Mouse (Mus musculus): Measurements from ENCODE around the gene Lrp1.

The Lrp1 gene

GRCm38 (mm10) chr10:127555703-127556102 lies 65.2 kb downstream of the Lrp1 start:
- no peak for DNase-seq (ENCODE audit: low spot score)

GRCm38 (mm10) chr10:127549892-127550291 lies 71.1 kb downstream of the Lrp1 start:
- no peak for DNase-seq (ENCODE audit: low spot score)

GRCm38 (mm10) chr10:127548236-127548635 lies 72.7 kb downstream of the Lrp1 start:
- no peak for DNase-seq (ENCODE audit: low spot score)

GRCm38 (mm10) chr10:127546505-127546904 lies 74.4 kb downstream of the Lrp1 start:
- DNase-seq (ENCODE audit: low spot score): no peak

- no peak for DNase-seq (ENCODE audit: low spot score)
Observed at GRCm38 (mm10) chr10:127544375-127544774, 76.6 kb downstream of the Lrp1 start.

GRCm38 (mm10) chr10:127543916-127544315 lies 77.0 kb downstream of the Lrp1 start:
- no peak for DNase-seq (ENCODE audit: low spot score)

- no peak for DNase-seq (ENCODE audit: low spot score)
Observed at GRCm38 (mm10) chr10:127542720-127543119, 78.2 kb downstream of the Lrp1 start.

GRCm38 (mm10) chr10:127542084-127542483 lies 78.9 kb downstream of the Lrp1 start:
- DNase-seq (ENCODE audit: low spot score): peak; percentile 56

GRCm38 (mm10) chr10:127541510-127541909 lies 79.4 kb downstream of the Lrp1 start:
- no peak for DNase-seq (ENCODE audit: low spot score)

GRCm38 (mm10) chr10:127537854-127538583 lies 82.9 kb downstream of the Lrp1 start:
- peak; percentile 72 for DNase-seq (ENCODE audit: low spot score)

GRCm38 (mm10) chr10:127536586-127537314 lies 84.2 kb downstream of the Lrp1 start:
- DNase-seq (ENCODE audit: low spot score): no peak

- no peak for DNase-seq (ENCODE audit: low spot score)
Observed at GRCm38 (mm10) chr10:127534929-127535384, 86.0 kb downstream of the Lrp1 start.

GRCm38 (mm10) chr10:127534036-127534928 lies 86.7 kb downstream of the Lrp1 start, which contains the start of gene Nxph4:
TSS of gene Nxph4 (minus strand) at chr10:127534559.
- no peak for DNase-seq (ENCODE audit: low spot score)

GRCm38 (mm10) chr10:127531548-127531947 lies 89.4 kb downstream of the Lrp1 start:
- no peak for DNase-seq (ENCODE audit: low spot score)

GRCm38 (mm10) chr10:127530945-127531344 lies 90.0 kb downstream of the Lrp1 start:
- DNase-seq (ENCODE audit: low spot score): no peak

- no peak for DNase-seq (ENCODE audit: low spot score)
Observed at GRCm38 (mm10) chr10:127527481-127527880, 93.5 kb downstream of the Lrp1 start.

- DNase-seq (ENCODE audit: low spot score): no peak
Observed at GRCm38 (mm10) chr10:127526681-127527080, 94.3 kb downstream of the Lrp1 start.

GRCm38 (mm10) chr10:127526048-127526447 lies 94.9 kb downstream of the Lrp1 start:
- DNase-seq (ENCODE audit: low spot score): no peak

- DNase-seq (ENCODE audit: low spot score): no peak
Observed at GRCm38 (mm10) chr10:127524646-127525255, 96.2 kb downstream of the Lrp1 start.

- DNase-seq (ENCODE audit: low spot score): peak; percentile 75
Observed at GRCm38 (mm10) chr10:127522088-127522581, 98.8 kb downstream of the Lrp1 start, which contains the start of gene Shmt2. TSS of gene Shmt2 (minus strand) at chr10:127522444.

GRCm38 (mm10) chr10:127521611-127522080 lies 99.3 kb downstream of the Lrp1 start:
- DNase-seq (ENCODE audit: low spot score): no peak
